Mouse (Mus musculus) kidney, embryonic 16.5 days (tissue): ENCODE data around the gene Hs6st3. TPM values are rescaled to one million over a fixed set of nuclear protein-coding genes. Genes with fewer than 3 reads are reported as not detected.
"Not testable (repeated sequence)": the region's sequence is repeated elsewhere in the genome, so short reads cannot be mapped to it uniquely, and the experiment has no call there.

Experiments
- ATAC-seq: fragments of 200-750 bp; cut with Nextera tagmentation; 2 replicates; pipeline ENCODE4 v1.8.0; 2017; ENCODE audit warnings: moderate TSS enrichment; ENCODE audit not compliant: low FRiP score, low TSS enrichment
- H3K27ac ChIP-seq: fragments of 300-500 bp; sonication (generic); 2 replicates; pipeline ENCODE4 v1.5.1; 2014; ENCODE audit warnings: low read length
- H3K27me3 ChIP-seq: fragments of 300-500 bp; sonication (generic); 2 replicates; pipeline ENCODE4 v1.6.1; 2014; ENCODE audit warnings: low read length, control low read depth, mixed read lengths; ENCODE audit not compliant: insufficient read depth
- H3K36me3 ChIP-seq: fragments of 300-500 bp; sonication (generic); 2 replicates; pipeline ENCODE4 v1.6.1; 2014; ENCODE audit warnings: low read length, control low read depth, mixed read lengths; ENCODE audit not compliant: insufficient read depth
- H3K4me1 ChIP-seq: fragments of 300-500 bp; sonication (generic); 2 replicates; pipeline ENCODE4 v1.6.1; 2014; ENCODE audit warnings: low read length, control low read depth, mixed read lengths; ENCODE audit not compliant: insufficient read depth
- H3K4me2 ChIP-seq: fragments of 300-500 bp; sonication (generic); replicated peaks from 2 replicates; pipeline ENCODE4 v1.6.1; 2014; ENCODE audit warnings: low read depth, low read length
- H3K4me3 ChIP-seq: fragments of 300-500 bp; sonication (generic); 2 replicates; pipeline ENCODE4 v1.5.1; 2014; ENCODE audit warnings: mild to moderate bottlenecking, low read length
- H3K9ac ChIP-seq: fragments of 300-500 bp; sonication (generic); replicated peaks from 2 replicates; pipeline ENCODE4 v1.6.1; 2014; ENCODE audit warnings: low read length
- H3K9me3 ChIP-seq: fragments of 300-500 bp; sonication (generic); 2 replicates; pipeline ENCODE4 v1.6.1; 2016; ENCODE audit warnings: low read length, control low read depth
- WGBS: fragments of 180-500 bp; shearing (Covaris S2); extraction: QIAGEN DNeasy Blood & Tissue Kit; methylation state at CpG from one replicate; pipeline ENCODE4 v1.1.7; 2014; 5-methylcytosine and 5-hydroxymethylcytosine counted together
- polyA plus RNA-seq: library from polyadenylated mRNA; unstranded; fragments of >200 nt; fragmentation: Nextera tagmentation; extraction: Ambion mirVana; gene quantifications from 2 replicates; pipeline ENCODE4 v1.2.1, GENCODE M21; 2015

Gene Hs6st3
- polyA plus RNA-seq, 1 experiment from 2014 or later = 0.09 TPM

GRCm38 (mm10) chr14:119558356-119558755 is 420.2 kb downstream of the Hs6st3 start:
- Histone ChIP-seq H3K4me2 (no peak overlapping the region), H3K4me1 (no peaks in the 10 kb centered on the region), H3K9ac (no peak overlapping the region), H3K27ac (no peak overlapping the region), H3K27me3 (no peaks in the 10 kb centered on the region), H3K36me3 (no peaks in the 10 kb centered on the region), H3K9me3 (no peaks in the 10 kb centered on the region), H3K4me3 (no peak overlapping the region)
- ATAC-seq = no peak
- 94% methylated on average over 4 of the region's 4 CpGs for WGBS

- no peaks in the 10 kb centered on the region for H3K36me3 ChIP-seq
- H3K4me3 ChIP-seq = no peak overlapping the region
- peaks cover 5% of the 10 kb centered on the region; the same call in 1 of the 2 replicates for H3K4me1 ChIP-seq
- H3K4me2 ChIP-seq = no peak overlapping the region
- no peaks in the 10 kb centered on the region for H3K27me3 ChIP-seq
- ATAC-seq = peak; percentile 84; the same call in 1 of the 2 replicates
- WGBS = 14% methylated on average over 10 of the region's 10 CpGs
- no peak overlapping the region for H3K9ac ChIP-seq
- H3K27ac ChIP-seq = no peak overlapping the region
- H3K9me3 ChIP-seq = no peaks in the 10 kb centered on the region
Observed at GRCm38 (mm10) chr14:119582039-119582508, 443.9 kb downstream of the Hs6st3 start.

GRCm38 (mm10) chr14:119585069-119585468 is 446.9 kb downstream of the Hs6st3 start:
- no peak for ATAC-seq
- Histone ChIP-seq H3K9ac (no peak overlapping the region), H3K4me1 (peaks cover 5% of the 10 kb centered on the region; the same call in 1 of the 2 replicates), H3K27me3 (no peaks in the 10 kb centered on the region), H3K36me3 (no peaks in the 10 kb centered on the region), H3K9me3 (no peaks in the 10 kb centered on the region), H3K4me3 (no peak overlapping the region), H3K27ac (no peak overlapping the region), H3K4me2 (no peak overlapping the region)
- 72% methylated on average over 4 of the region's 4 CpGs for WGBS

GRCm38 (mm10) chr14:119587365-119587764 is 449.2 kb downstream of the Hs6st3 start:
- ATAC-seq = not testable (repeated sequence)

GRCm38 (mm10) chr14:119604327-119604726 is 466.2 kb downstream of the Hs6st3 start:
- Histone ChIP-seq H3K27me3 (no peaks in the 10 kb centered on the region), H3K9ac (no peak overlapping the region), H3K4me3 (no peak overlapping the region), H3K4me1 (no peaks in the 10 kb centered on the region), H3K9me3 (no peaks in the 10 kb centered on the region), H3K36me3 (no peaks in the 10 kb centered on the region), H3K27ac (no peak overlapping the region), H3K4me2 (no peak overlapping the region)
- ATAC-seq = no peak
- 63% methylated on average over 14 of the region's 14 CpGs for WGBS

More at GRCm38 (mm10) chr14:119587365-119587764, 449.2 kb downstream of the Hs6st3 start:
- not testable (repeated sequence) for H3K27ac ChIP-seq, H3K27me3 ChIP-seq, H3K9me3 ChIP-seq, H3K4me2 ChIP-seq, H3K9ac ChIP-seq, H3K4me3 ChIP-seq, H3K36me3 ChIP-seq, H3K4me1 ChIP-seq
- 93% methylated on average over 1 of the region's 1 CpGs for WGBS

- H3K27ac ChIP-seq = no peak overlapping the region
- no peaks in the 10 kb centered on the region for H3K27me3 ChIP-seq
- H3K9me3 ChIP-seq = no peaks in the 10 kb centered on the region
- H3K9ac ChIP-seq = no peak overlapping the region
- 64% methylated on average over 2 of the region's 2 CpGs for WGBS
- H3K36me3 ChIP-seq = no peaks in the 10 kb centered on the region
- no peak for ATAC-seq
- no peak overlapping the region for H3K4me2 ChIP-seq
- H3K4me1 ChIP-seq = no peaks in the 10 kb centered on the region
- no peak overlapping the region for H3K4me3 ChIP-seq
Observed at GRCm38 (mm10) chr14:119612793-119613192, 474.7 kb downstream of the Hs6st3 start.

GRCm38 (mm10) chr14:119629127-119629526 is 491.0 kb downstream of the Hs6st3 start:
- no peaks in the 10 kb centered on the region for H3K4me1 ChIP-seq
- no peaks in the 10 kb centered on the region for H3K36me3 ChIP-seq
- H3K27me3 ChIP-seq = no peaks in the 10 kb centered on the region
- H3K9me3 ChIP-seq = no peaks in the 10 kb centered on the region
- no peak overlapping the region for H3K9ac ChIP-seq
- no peak for ATAC-seq
- WGBS = 75% methylated on average over 1 of the region's 1 CpGs
- no peak overlapping the region for H3K4me3 ChIP-seq
- no peak overlapping the region for H3K27ac ChIP-seq
- no peak overlapping the region for H3K4me2 ChIP-seq

GRCm38 (mm10) chr14:119633090-119633489 is 494.9 kb downstream of the Hs6st3 start:
- no peaks in the 10 kb centered on the region for H3K4me1 ChIP-seq
- H3K27me3 ChIP-seq = no peaks in the 10 kb centered on the region
- no peak overlapping the region for H3K4me2 ChIP-seq
- H3K9ac ChIP-seq = no peak overlapping the region
- H3K27ac ChIP-seq = no peak overlapping the region
- no peak overlapping the region for H3K4me3 ChIP-seq
- WGBS = 76% methylated on average over 3 of the region's 3 CpGs
- no peaks in the 10 kb centered on the region for H3K36me3 ChIP-seq
- ATAC-seq = no peak
- no peaks in the 10 kb centered on the region for H3K9me3 ChIP-seq

GRCm38 (mm10) chr14:119633626-119634025 is 495.5 kb downstream of the Hs6st3 start:
- H3K27me3 ChIP-seq = no peaks in the 10 kb centered on the region
- ATAC-seq = no peak
- H3K27ac ChIP-seq = no peak overlapping the region
- H3K9me3 ChIP-seq = no peaks in the 10 kb centered on the region
- no peaks in the 10 kb centered on the region for H3K4me1 ChIP-seq
- no peak overlapping the region for H3K4me2 ChIP-seq
- H3K36me3 ChIP-seq = no peaks in the 10 kb centered on the region
- H3K4me3 ChIP-seq = no peak overlapping the region
- WGBS = 82% methylated on average over 3 of the region's 3 CpGs
- H3K9ac ChIP-seq = no peak overlapping the region

- WGBS = 88% methylated on average over 1 of the region's 1 CpGs
- Histone ChIP-seq H3K9ac (no peak overlapping the region), H3K4me2 (no peak overlapping the region), H3K4me1 (no peaks in the 10 kb centered on the region), H3K36me3 (no peaks in the 10 kb centered on the region), H3K27me3 (no peaks in the 10 kb centered on the region), H3K27ac (no peak overlapping the region), H3K9me3 (no peaks in the 10 kb centered on the region), H3K4me3 (no peak overlapping the region)
- ATAC-seq = no peak
Observed at GRCm38 (mm10) chr14:119642874-119643273, 504.7 kb downstream of the Hs6st3 start.
